Mouse (Mus musculus) erythroblast, embryonic 14.5 days (primary cell): ENCODE results near the gene Rhbdf1. TPM values are rescaled to one million over a fixed set of nuclear protein-coding genes. Genes with fewer than 3 reads are reported as not detected.
A peak's percentile ranks its signal among the peaks of the same experiment; 100 is the strongest.

Source experiments
- H3K27me3 ChIP-seq: 2 replicates; pipeline ENCODE4 v1.6.1; 2012; ENCODE audit warnings: inconsistent platforms; ENCODE audit not compliant: control insufficient read depth
- H3K36me3 ChIP-seq: 2 replicates; pipeline ENCODE4 v1.6.1; 2012; ENCODE audit warnings: mild to moderate bottlenecking, inconsistent platforms; ENCODE audit not compliant: control insufficient read depth
- H3K4me1 ChIP-seq: 2 replicates; pipeline ENCODE4 v1.6.1; 2012; ENCODE audit warnings: inconsistent platforms; ENCODE audit not compliant: control insufficient read depth
- H3K4me3 ChIP-seq: replicated peaks from 2 replicates; pipeline ENCODE3; 2012; ENCODE audit warnings: moderate library complexity, mild to moderate bottlenecking, inconsistent platforms
- H3K9me3 ChIP-seq: 2 replicates; pipeline ENCODE4 v1.6.1; 2012; ENCODE audit warnings: low read length, inconsistent platforms, mixed read lengths; ENCODE audit not compliant: control insufficient read depth
- GATA1 ChIP-seq: IDR thresholded peaks from 2 replicates; pipeline ENCODE4 v1.6.1; 2012; ENCODE audit warnings: low read length, inconsistent platforms, mixed read lengths
- TAL1 ChIP-seq: IDR thresholded peaks from 3 replicates; pipeline ENCODE4 v1.6.1; 2012; ENCODE audit warnings: low read length, inconsistent platforms, mixed read lengths
- polyA plus RNA-seq: library from polyadenylated mRNA; stranded (reverse); fragments of >175 nt; gene quantifications from 2 replicates; pipeline ENCODE4 v1.2.3, GENCODE M21; 2012

Gene Rhbdf1
- polyA plus RNA-seq, 1 experiment = 0.77 TPM

DNA sequence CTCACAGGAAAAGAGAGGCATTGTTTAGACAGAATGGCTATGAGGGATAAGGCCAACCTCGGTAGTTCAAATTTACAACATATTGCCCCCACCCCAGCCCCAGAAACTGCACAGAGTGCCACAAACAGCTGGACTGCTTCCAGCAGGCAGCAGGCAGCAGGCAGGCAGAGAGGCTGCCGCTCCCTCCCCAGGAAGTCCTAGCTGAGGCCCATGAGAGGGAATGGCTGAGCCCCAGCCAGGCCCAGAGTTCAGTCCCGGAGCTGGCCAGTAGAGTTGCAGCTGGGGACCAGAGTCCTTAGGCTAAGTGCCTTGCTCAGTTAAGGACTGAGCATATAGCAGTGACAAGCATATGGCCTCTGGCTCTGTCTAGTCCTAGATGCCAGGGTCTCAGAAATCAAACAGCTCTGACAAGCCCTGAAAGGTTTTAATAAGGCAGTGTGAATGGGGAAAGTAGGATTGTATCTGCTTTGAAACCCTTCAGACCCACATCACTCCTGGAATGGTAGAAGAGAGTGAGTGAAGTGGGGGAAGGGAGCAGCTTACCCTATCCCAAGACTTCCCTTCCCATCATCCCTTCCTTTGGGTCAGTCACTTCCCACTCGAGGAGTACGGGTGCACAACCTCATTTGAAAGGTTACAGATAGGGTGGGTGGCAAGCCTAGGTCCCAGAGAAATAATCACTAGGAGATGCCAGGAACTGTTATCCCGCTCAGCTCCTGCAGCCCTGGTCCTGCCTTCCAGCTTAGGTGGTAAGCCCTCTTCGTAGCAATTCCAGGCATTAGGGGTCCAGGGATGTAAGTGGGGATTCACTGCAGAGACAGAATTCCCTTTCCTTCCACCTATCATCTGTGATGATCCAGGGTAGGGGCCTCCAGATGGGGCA is 3.4 kb upstream of the Rhbdf1 start:
- H3K4me3 ChIP-seq = peak overlapping the region; percentile 79
- peaks cover 26% of the 10 kb centered on the region for H3K9me3 ChIP-seq
- TF ChIP-seq GATA1 = no peak
- no peak for TF ChIP-seq TAL1
- H3K36me3 ChIP-seq = peaks cover 34% of the 10 kb centered on the region
- peaks cover 56% of the 10 kb centered on the region for H3K27me3 ChIP-seq
- peaks cover 80% of the 10 kb centered on the region for H3K4me1 ChIP-seq

DNA sequence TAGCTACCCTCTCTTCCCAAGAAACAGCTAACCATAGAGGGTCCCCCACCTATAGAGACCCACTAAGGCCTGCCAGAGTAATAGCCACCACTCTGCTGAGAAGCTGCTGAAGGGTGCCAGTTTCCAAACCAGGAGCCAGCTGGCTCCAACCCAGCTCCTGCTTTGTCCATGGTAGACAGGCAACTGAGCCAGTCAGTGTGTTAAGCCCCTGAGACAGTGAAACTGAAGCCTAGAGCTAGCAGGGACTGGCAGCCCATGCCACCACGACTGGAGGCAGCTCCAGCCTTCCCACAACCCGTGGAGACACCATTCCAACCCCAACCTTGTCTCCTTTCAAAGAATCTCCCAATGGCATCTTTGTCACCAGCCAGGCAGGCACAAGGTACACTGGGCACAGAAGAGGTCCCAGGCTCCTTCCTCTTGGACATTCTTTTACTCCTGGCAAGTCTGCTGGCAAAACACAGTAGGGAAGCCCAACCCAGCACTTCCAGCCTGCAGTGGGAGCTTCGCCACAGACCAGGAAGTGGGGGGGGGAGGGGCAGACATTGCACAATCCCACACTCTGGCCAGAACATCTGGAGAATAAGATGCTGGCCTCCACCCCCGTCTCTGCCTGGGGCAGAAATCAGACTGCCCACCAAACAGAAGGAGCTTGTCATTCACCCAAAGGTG is 2.5 kb upstream of the Rhbdf1 start:
- Histone ChIP-seq H3K4me1 (peaks cover 72% of the 10 kb centered on the region), H3K36me3 (peaks cover 25% of the 10 kb centered on the region), H3K27me3 (peaks cover 65% of the 10 kb centered on the region), H3K9me3 (peaks cover 26% of the 10 kb centered on the region), H3K4me3 (no peak overlapping the region)
- no peak for TF ChIP-seq GATA1
- TF ChIP-seq TAL1 = no peak

GRCm38 (mm10) chr11:32223297-32223967 is 1.3 kb upstream of the Rhbdf1 start:
- Histone ChIP-seq H3K27me3 (peaks cover 76% of the 10 kb centered on the region), H3K36me3 (peaks cover 13% of the 10 kb centered on the region), H3K9me3 (peaks cover 26% of the 10 kb centered on the region), H3K4me3 (no peak overlapping the region), H3K4me1 (peaks cover 66% of the 10 kb centered on the region)
- TF ChIP-seq TAL1 (no peak), GATA1 (no peak)

DNA sequence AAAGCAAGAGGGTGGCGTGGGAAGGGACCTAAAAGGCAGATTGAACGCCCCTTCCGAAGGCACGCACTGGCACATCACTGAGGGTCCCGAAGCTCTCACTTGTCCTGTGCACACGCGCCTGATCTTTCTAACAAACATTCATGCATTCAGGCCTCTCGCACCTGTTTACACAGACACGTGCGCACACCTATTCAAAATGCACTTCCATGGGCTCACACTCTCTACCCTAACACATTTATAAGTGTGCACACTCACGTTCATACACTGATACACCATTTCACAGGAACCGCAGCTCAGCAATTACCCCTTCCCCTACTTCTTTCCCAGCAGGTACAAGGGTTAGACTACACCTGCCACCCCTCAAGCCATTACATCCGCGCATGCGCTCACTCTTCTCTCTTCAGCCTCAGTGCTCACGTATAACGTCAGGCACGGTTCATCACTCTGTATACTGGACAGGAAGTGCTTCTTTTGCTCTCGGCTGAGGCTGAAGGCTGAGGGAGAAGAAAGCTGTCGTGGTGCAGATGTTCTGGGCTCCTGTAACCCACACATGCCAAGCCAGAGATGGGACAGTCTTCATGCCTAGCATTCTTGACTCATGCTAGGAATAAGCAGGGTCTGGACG is 582 bp upstream of the Rhbdf1 start:
- Histone ChIP-seq H3K4me3 (peak overlapping the region; percentile 59), H3K9me3 (peaks cover 26% of the 10 kb centered on the region), H3K27me3 (peaks cover 84% of the 10 kb centered on the region), H3K36me3 (peaks cover 6% of the 10 kb centered on the region), H3K4me1 (peaks cover 66% of the 10 kb centered on the region)
- TF ChIP-seq TAL1 (no peak), GATA1 (no peak)

GRCm38 (mm10) chr11:32221225-32221950 is 712 bp downstream of the Rhbdf1 start:
- H3K4me3 ChIP-seq = peak overlapping the region; percentile 59
- peaks cover 64% of the 10 kb centered on the region for H3K4me1 ChIP-seq
- peaks cover 87% of the 10 kb centered on the region for H3K27me3 ChIP-seq
- H3K9me3 ChIP-seq = peaks cover 26% of the 10 kb centered on the region
- H3K36me3 ChIP-seq = no peaks in the 10 kb centered on the region
- no peak for TF ChIP-seq GATA1

- TF ChIP-seq GATA1 = no peak
- no peak for TF ChIP-seq TAL1
- H3K4me3 ChIP-seq = peak overlapping the region; percentile 59
- peaks cover 26% of the 10 kb centered on the region for H3K9me3 ChIP-seq
- H3K4me1 ChIP-seq = peaks cover 58% of the 10 kb centered on the region
- peaks cover 1% of the 10 kb centered on the region; the same call in 1 of the 2 replicates for H3K36me3 ChIP-seq
- peaks cover 84% of the 10 kb centered on the region for H3K27me3 ChIP-seq
Observed at GRCm38 (mm10) chr11:32220607-32221224, 1.4 kb downstream of the Rhbdf1 start.

DNA sequence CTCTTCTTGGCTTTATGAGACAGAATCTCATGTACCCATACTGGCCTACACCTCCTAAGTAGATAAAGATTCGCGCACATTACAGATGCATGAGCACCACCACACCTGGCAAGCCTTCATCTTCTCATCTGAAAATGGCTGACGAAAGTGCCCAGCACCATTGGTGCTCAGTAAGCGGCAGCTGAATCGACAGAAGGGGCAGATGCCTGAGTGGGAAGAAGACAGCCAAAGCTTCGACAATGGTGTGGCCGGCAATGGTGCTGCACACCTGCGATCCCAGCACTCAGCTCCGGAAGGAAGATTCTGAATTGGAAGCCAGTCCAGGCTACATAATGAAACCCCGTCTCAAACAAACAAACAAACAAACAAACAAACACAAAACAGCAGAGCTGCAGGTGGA is 2.8 kb downstream of the Rhbdf1 start:
- Histone ChIP-seq H3K36me3 (peaks cover 2% of the 10 kb centered on the region; the same call in 1 of the 2 replicates), H3K9me3 (peaks cover 26% of the 10 kb centered on the region), H3K4me1 (peaks cover 46% of the 10 kb centered on the region), H3K4me3 (no peak overlapping the region), H3K27me3 (peaks cover 70% of the 10 kb centered on the region)
- TF ChIP-seq TAL1 = no peak
- no peak for TF ChIP-seq GATA1

GRCm38 (mm10) chr11:32218501-32219050 is 3.5 kb downstream of the Rhbdf1 start:
- Histone ChIP-seq H3K27me3 (peaks cover 63% of the 10 kb centered on the region), H3K4me3 (no peak overlapping the region), H3K9me3 (peaks cover 24% of the 10 kb centered on the region), H3K36me3 (peaks cover 5% of the 10 kb centered on the region; the same call in 1 of the 2 replicates), H3K4me1 (peaks cover 46% of the 10 kb centered on the region)
- TF ChIP-seq TAL1 (no peak), GATA1 (no peak)
